Mouse (Mus musculus): ENCODE measurements around the gene Vsig10. TPM values are rescaled to one million over a fixed set of nuclear protein-coding genes. Genes with fewer than 3 reads are reported as not detected.
A peak's percentile ranks its signal among the peaks of the same experiment; 100 is the strongest.
"Not testable (repeated sequence)": the region's sequence is repeated elsewhere in the genome, so short reads cannot be mapped to it uniquely, and the experiment has no call there.

The Vsig10 gene
- polyA plus RNA-seq, 1 experiment from 2014 or later, result 1.1 TPM

DNA sequence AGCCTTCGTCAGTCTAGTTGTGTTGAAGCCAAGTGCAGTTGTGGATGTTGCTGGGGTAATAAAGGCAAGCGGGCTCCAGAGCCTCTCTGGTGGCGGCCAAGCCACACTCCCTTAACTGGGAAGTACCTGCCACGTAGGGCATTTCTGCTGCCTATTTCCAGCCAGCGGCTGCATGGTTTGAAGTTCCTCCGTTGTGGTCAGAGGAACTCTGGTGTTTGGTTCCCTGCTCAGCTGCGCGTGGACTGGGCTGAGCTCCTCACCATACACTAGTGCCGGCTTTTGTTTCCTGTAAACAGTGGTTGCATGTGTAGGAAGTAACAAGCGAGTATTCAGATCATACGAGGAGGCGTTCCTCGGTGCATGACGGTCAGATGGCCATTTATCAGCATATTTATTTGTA, 58.8 kb downstream of the Vsig10 start:
- peaks cover 81% of the 10 kb centered on the region for H3K36me3 ChIP-seq (ENCODE audit: control insufficient read depth, insufficient read depth, low read length)
- H3K27me3 ChIP-seq (replicated peaks; ENCODE audit: control insufficient read depth, insufficient read depth, low read length); H3K4me3 ChIP-seq (ENCODE audit: low read depth, low read length); H3K4me2 ChIP-seq (ENCODE audit: low read length); H3K9me3 ChIP-seq (replicated peaks; ENCODE audit: control insufficient read depth, low read length); H3K27ac ChIP-seq (ENCODE audit: low read depth, low read length); DNase-seq (ENCODE audit: low spot score); ATAC-seq; H3K9ac ChIP-seq (ENCODE audit: low read length); H3K4me1 ChIP-seq (ENCODE audit: control insufficient read depth, insufficient read depth, low read length): not testable (repeated sequence)
- WGBS, result 94% methylated on average over 14 of the region's 14 CpGs

DNA sequence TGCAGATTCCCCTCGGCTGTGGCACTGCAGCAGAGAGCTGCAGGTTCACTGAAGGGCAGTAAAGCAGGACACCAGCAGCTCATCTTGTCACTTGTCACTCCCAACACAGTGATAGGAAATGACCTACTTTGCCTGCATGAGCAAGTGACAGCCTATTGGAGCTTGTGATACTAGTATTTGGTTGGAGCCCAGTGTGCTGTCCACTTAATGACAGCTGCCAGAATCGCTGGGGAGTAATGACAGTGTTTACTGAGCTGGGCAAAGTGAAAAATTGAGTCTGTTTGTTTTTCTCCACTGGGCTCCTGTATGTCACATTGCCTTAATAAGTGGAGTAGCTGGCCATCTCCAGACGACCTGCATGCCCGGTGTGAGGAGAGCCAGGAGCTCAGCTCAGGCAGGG, 61.3 kb downstream of the Vsig10 start:
- no peak overlapping the region for H3K9ac ChIP-seq (ENCODE audit: low read length)
- WGBS, result 89% methylated on average over 4 of the region's 4 CpGs
- H3K36me3 ChIP-seq (ENCODE audit: control insufficient read depth, insufficient read depth, low read length), result peaks cover 90% of the 10 kb centered on the region
- no peaks in the 10 kb centered on the region for H3K4me1 ChIP-seq (ENCODE audit: control insufficient read depth, insufficient read depth, low read length)
- no peak overlapping the region for H3K27ac ChIP-seq (ENCODE audit: low read depth, low read length)
- ATAC-seq, result no peak
- H3K4me2 ChIP-seq (ENCODE audit: low read length), result no peak overlapping the region
- H3K4me3 ChIP-seq (ENCODE audit: low read depth, low read length), result no peak overlapping the region
- DNase-seq (ENCODE audit: low spot score), result no peak
- H3K9me3 ChIP-seq (replicated peaks; ENCODE audit: control insufficient read depth, low read length), result no peaks in the 10 kb centered on the region
- H3K27me3 ChIP-seq (replicated peaks; ENCODE audit: control insufficient read depth, insufficient read depth, low read length), result no peaks in the 10 kb centered on the region

DNA sequence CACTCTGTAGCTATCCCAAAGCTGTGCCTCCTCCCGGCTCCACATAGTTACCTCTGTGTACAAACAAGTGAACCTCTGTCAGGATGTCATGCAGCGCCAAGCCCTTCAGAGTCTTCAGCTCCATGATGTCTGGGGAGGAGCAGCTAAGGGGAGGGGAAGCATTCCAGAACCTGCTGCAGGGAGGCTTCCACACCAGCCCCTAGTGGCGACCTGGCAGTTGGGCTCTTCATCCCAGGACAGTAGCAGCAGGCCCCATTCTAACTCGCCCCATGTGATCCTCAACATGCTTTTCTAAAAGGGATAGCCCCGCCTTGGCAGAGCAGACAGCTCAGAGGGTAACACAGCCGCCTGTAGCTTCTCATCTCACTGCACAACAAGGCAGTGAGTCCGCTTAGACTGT, 62.9 kb downstream of the Vsig10 start:
- WGBS, result 79% methylated on average over 7 of the region's 7 CpGs
- Histone ChIP-seq H3K4me2 (ENCODE audit: low read length) (no peak overlapping the region), H3K9me3 (replicated peaks; ENCODE audit: control insufficient read depth, low read length) (no peaks in the 10 kb centered on the region), H3K9ac (ENCODE audit: low read length) (no peak overlapping the region), H3K27me3 (replicated peaks; ENCODE audit: control insufficient read depth, insufficient read depth, low read length) (no peaks in the 10 kb centered on the region), H3K36me3 (ENCODE audit: control insufficient read depth, insufficient read depth, low read length) (peaks cover 80% of the 10 kb centered on the region), H3K4me3 (ENCODE audit: low read depth, low read length) (no peak overlapping the region), H3K27ac (ENCODE audit: low read depth, low read length) (no peak overlapping the region), H3K4me1 (ENCODE audit: control insufficient read depth, insufficient read depth, low read length) (no peaks in the 10 kb centered on the region)
- DNase-seq (ENCODE audit: low spot score) (no peak), ATAC-seq (no peak)

DNA sequence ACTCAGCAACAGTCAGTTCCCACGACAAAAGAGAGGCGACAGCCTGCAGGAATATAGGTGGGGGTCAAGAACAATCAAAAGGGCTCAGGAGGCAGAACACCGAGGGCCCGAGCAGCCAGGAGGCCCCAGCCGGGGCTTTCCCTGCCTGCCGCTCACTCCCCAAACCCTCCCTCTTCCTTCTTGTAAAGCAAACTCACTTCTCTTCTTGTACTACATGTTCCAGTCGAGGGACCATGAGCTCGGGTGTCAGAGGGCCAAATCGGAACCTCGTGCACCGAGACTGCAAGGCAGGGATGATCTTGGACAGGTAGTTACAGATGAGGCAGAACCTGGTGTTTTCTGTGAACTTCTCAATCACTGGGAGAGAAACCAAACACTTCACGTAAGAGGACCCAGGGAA, 64.3 kb downstream of the Vsig10 start:
- 83% methylated on average over 12 of the region's 12 CpGs for WGBS
- DNase-seq (ENCODE audit: low spot score) (no peak), ATAC-seq (no peak)
- Histone ChIP-seq H3K4me1 (ENCODE audit: control insufficient read depth, insufficient read depth, low read length) (0 out of 2 replicates have a peak, but pooled peaks cover 4% of the 10 kb centered on the region), H3K27ac (ENCODE audit: low read depth, low read length) (no peak overlapping the region), H3K9ac (ENCODE audit: low read length) (no peak overlapping the region), H3K9me3 (replicated peaks; ENCODE audit: control insufficient read depth, low read length) (no peaks in the 10 kb centered on the region), H3K27me3 (replicated peaks; ENCODE audit: control insufficient read depth, insufficient read depth, low read length) (no peaks in the 10 kb centered on the region), H3K4me2 (ENCODE audit: low read length) (no peak overlapping the region), H3K4me3 (ENCODE audit: low read depth, low read length) (no peak overlapping the region), H3K36me3 (ENCODE audit: control insufficient read depth, insufficient read depth, low read length) (peaks cover 70% of the 10 kb centered on the region)

DNA sequence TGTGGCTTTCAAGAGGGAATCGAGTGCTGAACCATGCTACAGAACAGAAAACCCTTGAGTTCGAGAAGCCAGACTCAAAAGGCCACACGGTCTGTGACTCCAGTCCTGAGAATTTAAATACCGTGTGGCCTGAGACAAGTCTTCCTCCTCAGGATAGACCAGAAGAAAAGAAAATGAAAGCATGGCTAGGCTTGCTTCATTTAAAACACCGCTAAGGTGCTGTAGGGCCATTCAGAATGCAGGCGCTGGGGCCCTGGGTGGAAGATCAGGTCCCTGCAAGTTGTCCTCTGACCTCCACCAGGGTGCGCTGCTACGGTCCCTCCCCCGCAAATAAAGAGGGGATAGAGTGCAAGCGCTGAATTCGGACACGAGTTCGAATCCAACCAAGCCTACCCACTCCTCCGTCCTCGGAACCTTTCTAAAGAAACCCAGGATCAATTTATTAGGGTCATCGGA, 69.4 kb downstream of the Vsig10 start:
- Histone ChIP-seq H3K27me3 (replicated peaks; ENCODE audit: control insufficient read depth, insufficient read depth, low read length) (no peaks in the 10 kb centered on the region), H3K4me2 (ENCODE audit: low read length) (peak overlapping the region; percentile 75), H3K4me3 (ENCODE audit: low read depth, low read length) (peak overlapping the region; percentile 76), H3K4me1 (ENCODE audit: control insufficient read depth, insufficient read depth, low read length) (0 out of 2 replicates have a peak, but pooled peaks cover 4% of the 10 kb centered on the region), H3K9me3 (replicated peaks; ENCODE audit: control insufficient read depth, low read length) (no peaks in the 10 kb centered on the region), H3K9ac (ENCODE audit: low read length) (peak overlapping the region; percentile 89), H3K36me3 (ENCODE audit: control insufficient read depth, insufficient read depth, low read length) (peaks cover 22% of the 10 kb centered on the region), H3K27ac (ENCODE audit: low read depth, low read length) (peak overlapping the region; percentile 61; the same call in 1 of the 2 replicates)
- DNase-seq (ENCODE audit: low spot score) (peak; percentile 49), ATAC-seq (peak; percentile 23)
- WGBS, result 10% methylated on average over 16 of the region's 16 CpGs

DNA sequence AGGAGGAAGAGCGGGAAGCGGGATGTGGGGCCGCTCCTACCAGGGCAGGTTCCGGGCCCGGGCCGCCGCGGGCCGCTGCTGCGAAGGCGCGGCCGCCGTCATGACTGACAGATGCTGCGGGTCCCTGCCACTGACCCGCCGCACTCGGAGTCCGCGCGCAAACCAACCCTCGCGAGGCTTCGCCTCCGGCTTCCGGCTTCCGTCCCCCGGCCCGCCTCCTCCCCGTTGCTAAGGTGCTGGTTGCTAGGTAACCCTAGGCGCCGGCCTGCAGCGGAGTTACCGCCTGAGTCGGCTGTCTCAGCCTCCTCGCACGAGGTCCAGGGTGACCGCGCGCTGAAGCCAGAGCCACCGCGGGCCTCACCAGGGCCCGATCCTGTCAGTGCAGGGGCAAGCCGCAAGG, 70.0 kb downstream of the Vsig10 start, which contains the start of gene Rfc5:
TSS of gene Rfc5 (minus strand) at position 171 of the 400 bp plus-strand sequence.
- no peaks in the 10 kb centered on the region for H3K9me3 ChIP-seq (replicated peaks; ENCODE audit: control insufficient read depth, low read length)
- H3K27ac ChIP-seq (ENCODE audit: low read depth, low read length), result peak within 1 kb of the TSS; percentile 61
- H3K27me3 ChIP-seq (replicated peaks; ENCODE audit: control insufficient read depth, insufficient read depth, low read length), result no peaks in the 10 kb centered on the region
- under 1% methylated on average over 44 of the region's 44 CpGs for WGBS
- ATAC-seq, result peak; percentile 98
- peak; percentile 98 for DNase-seq (ENCODE audit: low spot score)
- peak within 1 kb of the TSS; percentile 76 for H3K4me3 ChIP-seq (ENCODE audit: low read depth, low read length)
- peak within 1 kb of the TSS; percentile 89 for H3K9ac ChIP-seq (ENCODE audit: low read length)
- H3K36me3 ChIP-seq (ENCODE audit: control insufficient read depth, insufficient read depth, low read length), result peaks cover 17% of the 10 kb centered on the region
- 0 out of 2 replicates have a peak, but pooled peaks cover 4% of the 10 kb centered on the region for H3K4me1 ChIP-seq (ENCODE audit: control insufficient read depth, insufficient read depth, low read length)
- H3K4me2 ChIP-seq (ENCODE audit: low read length), result peak within 1 kb of the TSS; percentile 75

DNA sequence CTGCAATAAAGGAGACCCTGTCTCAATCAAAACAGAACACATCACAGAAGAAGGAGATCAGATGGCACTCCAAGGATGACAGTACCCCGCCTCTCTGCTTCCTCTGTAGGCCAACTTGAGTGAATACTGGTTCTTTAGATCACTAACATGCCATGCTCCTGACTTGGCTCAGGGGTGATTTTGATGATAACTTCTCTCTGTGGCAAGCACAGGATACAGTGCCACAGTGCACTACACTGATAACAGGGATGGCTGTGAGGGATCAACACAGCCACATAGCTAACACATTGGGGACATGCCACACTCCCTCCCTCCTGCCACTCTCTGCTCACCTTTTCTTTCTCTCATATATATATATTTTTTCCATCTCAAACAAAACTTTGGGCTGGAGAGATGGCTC, 72.0 kb downstream of the Vsig10 start:
- no peaks in the 10 kb centered on the region for H3K9me3 ChIP-seq (replicated peaks; ENCODE audit: control insufficient read depth, low read length)
- no peak overlapping the region for H3K27ac ChIP-seq (ENCODE audit: low read depth, low read length)
- no peak overlapping the region for H3K4me3 ChIP-seq (ENCODE audit: low read depth, low read length)
- ATAC-seq (no peak), DNase-seq (ENCODE audit: low spot score) (no peak)
- 0 out of 2 replicates have a peak, but pooled peaks cover 4% of the 10 kb centered on the region for H3K4me1 ChIP-seq (ENCODE audit: control insufficient read depth, insufficient read depth, low read length)
- 92% methylated on average over 1 of the region's 1 CpGs for WGBS
- H3K4me2 ChIP-seq (ENCODE audit: low read length), result no peak overlapping the region
- 0 out of 2 replicates have a peak, but pooled peaks cover 2% of the 10 kb centered on the region for H3K36me3 ChIP-seq (ENCODE audit: control insufficient read depth, insufficient read depth, low read length)
- no peak overlapping the region for H3K9ac ChIP-seq (ENCODE audit: low read length)
- no peaks in the 10 kb centered on the region for H3K27me3 ChIP-seq (replicated peaks; ENCODE audit: control insufficient read depth, insufficient read depth, low read length)

DNA sequence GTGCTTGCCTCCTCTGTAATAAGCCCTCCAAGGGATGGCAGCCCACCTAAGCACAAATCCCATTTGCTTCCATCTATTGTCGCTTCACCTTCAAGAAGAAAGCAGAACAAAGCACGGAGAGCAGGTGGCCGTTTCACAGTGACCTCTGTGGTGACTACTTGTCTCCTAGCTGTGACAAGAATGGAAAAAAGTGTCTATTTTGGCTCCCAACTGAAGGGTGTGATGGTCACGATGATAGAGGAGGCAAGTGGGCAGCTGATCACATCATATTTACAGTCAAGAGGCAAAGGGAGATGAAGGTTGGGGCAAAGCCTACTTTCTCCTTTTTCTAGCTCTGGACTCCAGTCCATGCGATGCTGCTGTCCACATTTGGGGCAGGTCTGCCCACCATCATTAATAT, 77.0 kb downstream of the Vsig10 start:
- Histone ChIP-seq H3K4me3 (ENCODE audit: low read depth, low read length) (no peak overlapping the region), H3K27me3 (replicated peaks; ENCODE audit: control insufficient read depth, insufficient read depth, low read length) (no peaks in the 10 kb centered on the region), H3K4me1 (ENCODE audit: control insufficient read depth, insufficient read depth, low read length) (no peaks in the 10 kb centered on the region), H3K9me3 (replicated peaks; ENCODE audit: control insufficient read depth, low read length) (no peaks in the 10 kb centered on the region), H3K27ac (ENCODE audit: low read depth, low read length) (no peak overlapping the region), H3K9ac (ENCODE audit: low read length) (no peak overlapping the region), H3K4me2 (ENCODE audit: low read length) (no peak overlapping the region), H3K36me3 (ENCODE audit: control insufficient read depth, insufficient read depth, low read length) (no peaks in the 10 kb centered on the region)
- 87% methylated on average over 5 of the region's 5 CpGs for WGBS
- no peak for ATAC-seq
- no peak for DNase-seq (ENCODE audit: low spot score)

DNA sequence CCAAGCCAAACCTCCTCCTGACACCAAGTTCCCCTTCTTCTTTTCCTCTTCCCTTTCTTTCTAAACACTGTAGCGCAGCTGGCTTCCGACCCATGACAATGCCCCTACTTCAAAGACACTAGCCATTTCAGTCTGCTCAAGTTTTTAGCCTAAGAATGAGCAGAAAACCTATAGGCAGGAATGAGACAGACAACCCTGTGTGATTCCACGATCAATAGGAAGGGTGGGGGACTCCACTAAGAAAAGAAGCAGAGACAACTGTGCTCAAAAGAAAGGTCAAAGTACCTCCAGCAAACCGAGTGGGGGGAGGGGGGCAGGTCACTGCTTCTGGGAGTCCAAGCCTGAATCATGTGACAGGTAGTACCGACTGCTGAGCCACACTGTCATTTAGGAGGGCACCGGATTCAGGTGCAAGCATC, 77.7 kb downstream of the Vsig10 start:
- no peaks in the 10 kb centered on the region for H3K36me3 ChIP-seq (ENCODE audit: control insufficient read depth, insufficient read depth, low read length)
- ATAC-seq, result no peak
- H3K9ac ChIP-seq (ENCODE audit: low read length), result no peak overlapping the region
- H3K4me1 ChIP-seq (ENCODE audit: control insufficient read depth, insufficient read depth, low read length), result no peaks in the 10 kb centered on the region
- H3K27me3 ChIP-seq (replicated peaks; ENCODE audit: control insufficient read depth, insufficient read depth, low read length), result no peaks in the 10 kb centered on the region
- no peak overlapping the region for H3K27ac ChIP-seq (ENCODE audit: low read depth, low read length)
- H3K9me3 ChIP-seq (replicated peaks; ENCODE audit: control insufficient read depth, low read length), result no peaks in the 10 kb centered on the region
- 74% methylated on average over 6 of the region's 6 CpGs for WGBS
- no peak overlapping the region for H3K4me3 ChIP-seq (ENCODE audit: low read depth, low read length)
- H3K4me2 ChIP-seq (ENCODE audit: low read length), result no peak overlapping the region
- DNase-seq (ENCODE audit: low spot score), result no peak

Measured in forebrain, embryonic 14.5 days (tissue).